Mouse (Mus musculus) kidney, postnatal 0 days (tissue): Measurements from ENCODE around the gene Asap2. TPM values are rescaled to one million over a fixed set of nuclear protein-coding genes. Genes with fewer than 3 reads are reported as not detected.
A peak's percentile ranks its signal among the peaks of the same experiment; 100 is the strongest.

Experiments
- ATAC-seq: fragments of 200-750 bp; cut with Nextera tagmentation; replicated peaks from 2 replicates; pipeline ENCODE4 v1.8.0; 2017; ENCODE audit warnings: low read depth, moderate number of reproducible peaks, moderate TSS enrichment, moderate library complexity; ENCODE audit not compliant: low FRiP score
- DNase-seq: peaks from one replicate; pipeline ENCODE4 v3.0.0-alpha.2; 2016; ENCODE audit warnings: low spot score
- H3K27ac ChIP-seq: fragments of 300-500 bp; sonication (generic); 2 replicates; pipeline ENCODE4 v1.5.1; 2014; ENCODE audit warnings: mild to moderate bottlenecking
- H3K27me3 ChIP-seq: fragments of 300-500 bp; sonication (generic); 2 replicates; pipeline ENCODE4 v1.6.1; 2014; ENCODE audit warnings: low read length, mixed read lengths; ENCODE audit not compliant: insufficient read depth
- H3K36me3 ChIP-seq: fragments of 300-500 bp; sonication (generic); 2 replicates; pipeline ENCODE4 v1.6.1; 2014; ENCODE audit warnings: low read length, mixed read lengths; ENCODE audit not compliant: insufficient read depth
- H3K4me1 ChIP-seq: fragments of 300-500 bp; sonication (generic); replicated peaks from 2 replicates; pipeline ENCODE4 v1.6.1; 2014; ENCODE audit warnings: antibody characterized with exemption, low read length, mixed read lengths; ENCODE audit not compliant: insufficient read depth
- H3K4me2 ChIP-seq: fragments of 300-500 bp; sonication (generic); 2 replicates; pipeline ENCODE4 v1.6.1; 2014; ENCODE audit warnings: mild to moderate bottlenecking, low read length, moderate library complexity, mixed read lengths
- H3K4me3 ChIP-seq: fragments of 300-500 bp; sonication (generic); replicated peaks from 2 replicates; pipeline ENCODE4 v1.5.1; 2014; ENCODE audit warnings: low read depth, low read length
- H3K9ac ChIP-seq: fragments of 300-500 bp; sonication (generic); 2 replicates; pipeline ENCODE4 v1.6.1; 2014; ENCODE audit warnings: low read depth, low read length
- H3K9me3 ChIP-seq: fragments of 300-500 bp; sonication (generic); replicated peaks from 2 replicates; pipeline ENCODE4 v1.6.1; 2016; ENCODE audit warnings: low read length, inconsistent platforms, mixed read lengths
- CTCF ChIP-seq: IDR thresholded peaks from 2 replicates; pipeline ENCODE4 v1.5.1; 2016; ENCODE audit warnings: antibody characterized with exemption, low read depth, mild to moderate bottlenecking, moderate library complexity
- WGBS: fragments of 180-500 bp; shearing (Covaris S2); extraction: QIAGEN DNeasy Blood & Tissue Kit; methylation state at CpG from one replicate; pipeline ENCODE4 v1.1.7; 2014; 5-methylcytosine and 5-hydroxymethylcytosine counted together
- polyA plus RNA-seq: library from polyadenylated mRNA; unstranded; fragments of >200 nt; fragmentation: Nextera tagmentation; extraction: Ambion mirVana; gene quantifications from 2 replicates; pipeline ENCODE4 v1.2.1, GENCODE M21; 2015

Gene Asap2
- polyA plus RNA-seq, 1 experiment from 2014 or later = 8.0 TPM

DNA sequence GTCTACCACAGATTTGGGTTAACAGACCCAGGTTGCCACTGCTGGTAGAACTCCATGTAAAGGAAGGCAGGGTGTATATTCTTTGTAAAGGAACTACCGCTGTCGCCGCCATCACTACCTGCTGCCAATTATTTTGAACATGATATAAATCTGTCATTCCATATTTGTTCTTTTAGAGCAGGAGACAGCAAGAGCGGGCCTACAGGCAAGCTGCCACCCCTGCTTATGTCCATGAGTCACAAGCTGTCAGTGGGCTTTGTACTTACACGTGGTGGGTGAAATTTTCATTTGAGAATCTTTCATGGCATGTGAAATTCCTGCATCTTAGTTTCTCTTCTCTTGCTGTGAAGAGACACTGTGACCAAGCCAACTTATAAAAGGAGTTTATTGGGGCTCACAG is 273.0 kb downstream of the Asap2 start:
- 97% methylated on average over 5 of the region's 5 CpGs for WGBS
- no peak for TF ChIP-seq CTCF

GRCm38 (mm10) chr12:21264241-21264640 is 274.0 kb downstream of the Asap2 start:
- no peaks in the 10 kb centered on the region for H3K4me1 ChIP-seq
- no peak overlapping the region for H3K4me2 ChIP-seq
- H3K27ac ChIP-seq = peak overlapping the region; percentile 67
- WGBS = 72% methylated on average over 5 of the region's 5 CpGs
- DNase-seq (peak; percentile 42), ATAC-seq (no peak)
- no peak overlapping the region for H3K9ac ChIP-seq
- TF ChIP-seq CTCF = no peak
- H3K9me3 ChIP-seq = no peaks in the 10 kb centered on the region
- H3K4me3 ChIP-seq = no peak overlapping the region
- peaks cover 20% of the 10 kb centered on the region for H3K36me3 ChIP-seq
- H3K27me3 ChIP-seq = no peaks in the 10 kb centered on the region

More for the DNA sequence above, 273.0 kb downstream of the Asap2 start:
- Histone ChIP-seq H3K4me3 (no peak overlapping the region), H3K4me1 (no peaks in the 10 kb centered on the region), H3K27ac (no peak overlapping the region), H3K27me3 (no peaks in the 10 kb centered on the region), H3K9me3 (no peaks in the 10 kb centered on the region), H3K9ac (no peak overlapping the region), H3K36me3 (peaks cover 21% of the 10 kb centered on the region), H3K4me2 (no peak overlapping the region)
- ATAC-seq (no peak), DNase-seq (no peak)

DNA sequence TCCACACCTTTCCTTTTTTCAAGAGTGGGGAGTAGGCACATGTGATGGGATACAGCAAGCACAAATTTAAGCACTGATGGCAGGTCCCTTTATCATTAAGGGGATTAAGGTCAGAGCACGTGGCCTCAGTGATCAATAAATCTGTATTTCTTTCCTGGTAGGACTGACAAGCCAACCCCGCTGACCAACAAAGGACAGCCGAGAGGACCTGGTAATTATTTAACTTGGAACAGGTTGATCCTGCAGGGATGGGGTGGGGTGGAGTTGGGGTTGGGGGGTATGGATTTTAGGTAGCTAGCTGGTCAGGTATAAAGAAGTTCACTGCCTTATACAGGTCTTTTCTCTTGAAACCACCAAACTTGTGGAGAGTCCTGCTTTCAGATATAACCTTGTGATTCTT is 274.7 kb downstream of the Asap2 start:
- TF ChIP-seq CTCF = no peak
- Histone ChIP-seq H3K9ac (no peak overlapping the region), H3K4me1 (no peaks in the 10 kb centered on the region), H3K4me3 (no peak overlapping the region), H3K27me3 (no peaks in the 10 kb centered on the region), H3K4me2 (no peak overlapping the region), H3K9me3 (no peaks in the 10 kb centered on the region), H3K27ac (peak overlapping the region; percentile 67), H3K36me3 (peaks cover 23% of the 10 kb centered on the region)
- no peak for ATAC-seq
- WGBS = 73% methylated on average over 3 of the region's 3 CpGs
- no peak for DNase-seq

DNA sequence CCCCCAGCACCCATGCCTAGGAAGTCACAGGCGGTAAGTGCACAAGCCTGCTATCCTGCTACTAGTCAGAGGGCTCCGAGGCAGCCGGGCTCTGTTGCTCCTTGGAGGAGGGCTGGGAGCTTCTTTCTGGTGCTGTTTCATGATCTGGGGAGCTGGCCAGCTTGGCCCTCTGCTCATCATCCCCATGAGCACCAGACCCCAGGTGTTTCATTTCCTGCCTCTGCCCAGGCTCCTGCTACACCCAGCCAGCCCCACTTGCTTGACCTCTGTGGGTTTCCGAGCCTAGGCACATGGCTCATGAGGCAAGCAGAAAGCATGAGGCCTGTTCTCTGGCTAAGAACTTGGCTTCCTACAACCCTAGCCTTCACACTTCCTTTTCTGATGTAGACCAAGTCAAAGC is 275.2 kb downstream of the Asap2 start:
- Histone ChIP-seq H3K4me1 (no peaks in the 10 kb centered on the region), H3K9ac (no peak overlapping the region), H3K4me3 (no peak overlapping the region), H3K27me3 (no peaks in the 10 kb centered on the region), H3K27ac (no peak overlapping the region), H3K9me3 (no peaks in the 10 kb centered on the region), H3K4me2 (no peak overlapping the region), H3K36me3 (peaks cover 27% of the 10 kb centered on the region)
- 88% methylated on average over 4 of the region's 4 CpGs for WGBS
- DNase-seq (no peak), ATAC-seq (no peak)
- TF ChIP-seq CTCF = no peak

- peak; percentile 76 for TF ChIP-seq CTCF
- peak; percentile 65 for ATAC-seq
- H3K27ac ChIP-seq = no peak overlapping the region
- H3K9me3 ChIP-seq = no peaks in the 10 kb centered on the region
- peak; percentile 76 for DNase-seq
- no peak overlapping the region for H3K9ac ChIP-seq
- WGBS = 76% methylated on average over 14 of the region's 14 CpGs
- no peaks in the 10 kb centered on the region for H3K4me1 ChIP-seq
- H3K36me3 ChIP-seq = peaks cover 33% of the 10 kb centered on the region
- H3K27me3 ChIP-seq = no peaks in the 10 kb centered on the region
- H3K4me3 ChIP-seq = no peak overlapping the region
- no peak overlapping the region for H3K4me2 ChIP-seq
Observed at GRCm38 (mm10) chr12:21265946-21266783, 275.9 kb downstream of the Asap2 start.

DNA sequence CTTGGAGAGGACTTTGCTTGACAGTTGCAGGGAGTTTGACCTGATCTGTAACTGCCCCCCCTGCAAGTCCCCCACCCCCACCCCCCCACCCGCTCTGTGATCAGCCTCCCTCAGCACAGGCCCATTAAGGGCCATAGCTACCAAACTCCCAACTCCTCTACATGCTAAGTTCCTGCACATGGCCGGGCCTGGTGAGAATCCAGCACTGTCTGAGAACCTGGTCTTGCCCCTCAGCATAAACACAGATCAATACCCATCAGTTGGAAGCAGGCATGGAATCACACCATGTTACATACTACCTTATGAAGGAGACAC is 276.5 kb downstream of the Asap2 start:
- Histone ChIP-seq H3K4me1 (no peaks in the 10 kb centered on the region), H3K9ac (no peak overlapping the region), H3K27ac (no peak overlapping the region), H3K4me2 (no peak overlapping the region), H3K36me3 (peaks cover 35% of the 10 kb centered on the region), H3K9me3 (no peaks in the 10 kb centered on the region), H3K4me3 (no peak overlapping the region), H3K27me3 (no peaks in the 10 kb centered on the region)
- 92% methylated on average over 2 of the region's 2 CpGs for WGBS
- DNase-seq = no peak
- ATAC-seq = peak; percentile 38
- no peak for TF ChIP-seq CTCF
